10 mouse cellular contexts compared by ENCODE assay signal in the genomic region with DNA sequence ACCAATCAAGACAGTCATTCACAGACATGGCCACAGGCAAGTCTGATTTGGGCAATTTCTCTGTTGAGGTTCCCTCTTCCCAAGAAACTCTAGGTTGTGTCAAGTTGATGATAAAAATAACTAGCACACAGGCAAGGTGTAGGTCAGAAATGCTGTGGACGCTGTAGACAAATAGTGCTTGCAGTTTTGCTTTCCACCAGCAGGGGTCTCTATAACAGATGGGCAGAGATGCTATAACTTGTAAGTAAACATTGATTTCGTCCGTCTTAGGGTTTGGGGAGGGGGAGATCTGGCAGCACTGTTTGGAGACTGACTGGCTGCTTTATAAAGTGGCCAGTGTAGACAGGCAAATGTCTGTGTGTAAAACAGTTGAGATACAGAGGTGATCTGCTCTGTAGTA. TPM values are rescaled to one million over a fixed set of nuclear protein-coding genes. Genes with fewer than 3 reads are reported as not detected.
DNase-seq lines count a peak whose midpoint lies in the region; ATAC-seq lines count a peak whose summit lies in the region.
"Had no signal": no experiment of that assay in that cellular context is flagged by ENCODE, and none has a peak within 500 bp of the region (broad histone marks: within the 10 kb centered on the region; RNA-seq: fewer than 3 reads in every experiment).

No protein-coding gene starts in this region.

- H3K4me1 ChIP-seq in hindbrain, embryonic 11.5 days (replicated peaks; ENCODE audit: control insufficient read depth, insufficient read depth, low read length): no peaks in the 10 kb centered on the region
- no peaks in the 10 kb centered on the region for H3K4me1 ChIP-seq in hindbrain, embryonic 16.5 days (ENCODE audit: control insufficient read depth, insufficient read depth, low read depth, low read length)
- no peaks in the 10 kb centered on the region for H3K4me1 ChIP-seq in limb, embryonic 11.5 days (ENCODE audit: control insufficient read depth, insufficient read depth, low read length)

- DNase-seq in hindbrain, embryonic 11.5 days (ENCODE audit: low spot score): peak; percentile 75
- DNase-seq in 416B (ENCODE audit: low read depth) (peak; percentile 56), ES-CJ7 (ENCODE audit: low read depth, low spot score) (peak; percentile 57)
- peak; percentile 42 to 68 for DNase-seq in cerebellum, postnatal 25 days
- DNase-seq in limb, embryonic 11.5 days (ENCODE audit: low spot score): peak; percentile 77
- DNase-seq in spleen, postnatal 36 days (ENCODE audit: low spot score in 2 of 2): peak; percentile 30 to 46
- no peak for DNase-seq in adrenal gland, adult 8-10 months

- no peak overlapping the region for H3K4me2 ChIP-seq in hindbrain, embryonic 11.5 days (replicated peaks; ENCODE audit: low read depth, low read length)
- H3K4me2 ChIP-seq in hindbrain, embryonic 16.5 days (ENCODE audit: low read length): no peak overlapping the region
- no peak overlapping the region for H3K4me2 ChIP-seq in limb, embryonic 11.5 days (ENCODE audit: low read depth, severe bottlenecking)
- H3K4me2 ChIP-seq: lung, embryonic 15.5 days had no signal

- no peak overlapping the region for H3K9ac ChIP-seq in hindbrain, embryonic 11.5 days (ENCODE audit: low read depth, low read length)
- no peak overlapping the region for H3K9ac ChIP-seq in hindbrain, embryonic 16.5 days (ENCODE audit: low read depth, low read length)
- H3K9ac ChIP-seq in limb, embryonic 11.5 days (ENCODE audit: low read length): no peak overlapping the region
- H3K9ac ChIP-seq: lung, embryonic 15.5 days had no signal

- H3K27me3 ChIP-seq in hindbrain, embryonic 11.5 days (ENCODE audit: control insufficient read depth, insufficient read depth, low read length): no peaks in the 10 kb centered on the region
- no peaks in the 10 kb centered on the region for H3K27me3 ChIP-seq in hindbrain, embryonic 16.5 days (replicated peaks; ENCODE audit: control insufficient read depth, insufficient read depth, low read length)
- no peaks in the 10 kb centered on the region for H3K27me3 ChIP-seq in limb, embryonic 11.5 days (ENCODE audit: control insufficient read depth, insufficient read depth, low read length)
- H3K27me3 ChIP-seq: lung, embryonic 15.5 days had no signal

- no peak overlapping the region for H3K4me3 ChIP-seq in hindbrain, embryonic 11.5 days (ENCODE audit: low read depth, low read length)
- H3K4me3 ChIP-seq in hindbrain, embryonic 16.5 days (ENCODE audit: low read length): no peak overlapping the region
- no peak overlapping the region for H3K4me3 ChIP-seq in limb, embryonic 11.5 days (ENCODE audit: low read depth, low read length)
- H3K4me3 ChIP-seq: erythroblast, embryonic 14.5 days; lung, embryonic 15.5 days had no signal

- no peaks in the 10 kb centered on the region for H3K36me3 ChIP-seq in hindbrain, embryonic 11.5 days (ENCODE audit: control insufficient read depth, insufficient read depth, low read length)
- no peaks in the 10 kb centered on the region for H3K36me3 ChIP-seq in hindbrain, embryonic 16.5 days (ENCODE audit: control insufficient read depth, insufficient read depth, low read length)
- H3K36me3 ChIP-seq in limb, embryonic 11.5 days (ENCODE audit: control insufficient read depth, insufficient read depth, low read length): no peaks in the 10 kb centered on the region; the same call in 1 of the 2 replicates

- no peaks in the 10 kb centered on the region for H3K9me3 ChIP-seq in hindbrain, embryonic 11.5 days (ENCODE audit: control insufficient read depth, low read length)
- H3K9me3 ChIP-seq in hindbrain, embryonic 16.5 days (ENCODE audit: control insufficient read depth, low read length): no peaks in the 10 kb centered on the region
- H3K9me3 ChIP-seq in limb, embryonic 11.5 days (ENCODE audit: control insufficient read depth, low read length): no peaks in the 10 kb centered on the region
- H3K9me3 ChIP-seq: lung, embryonic 15.5 days had no signal

- no peak for ATAC-seq in hindbrain, embryonic 11.5 days (ENCODE audit: low FRiP score)
- ATAC-seq in hindbrain, embryonic 16.5 days: no peak
- ATAC-seq in limb, embryonic 11.5 days (ENCODE audit: insufficient number of reproducible peaks, low FRiP score, low TSS enrichment, low read depth): no peak

- 36% methylated on average over 3 of the region's 3 CpGs for WGBS in hindbrain, embryonic 11.5 days
- WGBS in hindbrain, embryonic 16.5 days: 24% methylated on average over 3 of the region's 3 CpGs
- WGBS in limb, embryonic 11.5 days: 17% methylated on average over 3 of the region's 3 CpGs

- no peak overlapping the region for H3K27ac ChIP-seq in hindbrain, embryonic 11.5 days (ENCODE audit: low read depth, low read length)
- no peak overlapping the region for H3K27ac ChIP-seq in hindbrain, embryonic 16.5 days (ENCODE audit: low read depth, low read length)
- H3K27ac ChIP-seq in limb, embryonic 11.5 days (replicated peaks; ENCODE audit: low read depth, low read length): no peak overlapping the region
- H3K27ac ChIP-seq: lung, embryonic 15.5 days had no signal

RNA-seq across cellular contexts. Expression of a gene that starts 35.7 kb away (rescaled TPM):
- 39.9 and 40.2 TPM in 2 replicates for polyA plus RNA-seq in hindbrain, embryonic 11.5 days (2014; fragmentation: Nextera tagmentation; extraction: Ambion mirVana)
- 31.6 and 36.7 TPM in 2 replicates for polyA plus RNA-seq in hindbrain, embryonic 16.5 days (2015; fragmentation: Nextera tagmentation; extraction: Ambion mirVana)
- 26.0 and 31.8 TPM in 2 replicates for polyA plus RNA-seq in limb, embryonic 11.5 days (2014; fragmentation: Nextera tagmentation; extraction: Ambion mirVana)
- total RNA-seq in adrenal gland, adult 8-10 months (2022): 100 to 1,000 TPM; 331 to 556 (median 419) TPM

RNA-seq across cellular contexts. Expression of a gene that starts 44.9 kb away (rescaled TPM):
- 12.6 and 14.5 TPM in 2 replicates for polyA plus RNA-seq in hindbrain, embryonic 11.5 days (2014; fragmentation: Nextera tagmentation; extraction: Ambion mirVana)
- polyA plus RNA-seq in hindbrain, embryonic 16.5 days (2015; fragmentation: Nextera tagmentation; extraction: Ambion mirVana): 28.7 and 29.8 TPM in 2 replicates
- polyA plus RNA-seq in limb, embryonic 11.5 days (2014; fragmentation: Nextera tagmentation; extraction: Ambion mirVana): 10.9 and 12.0 TPM in 2 replicates
- 10 to 100 TPM; 29.0 to 45.8 (median 37.5) TPM for total RNA-seq in adrenal gland, adult 8-10 months (2022)
